Mouse (Mus musculus) heart, embryonic 13.5 days (tissue): ENCODE measurements around the gene Sgms1. TPM values are rescaled to one million over a fixed set of nuclear protein-coding genes. Genes with fewer than 3 reads are reported as not detected.

Experiments used
- ATAC-seq: fragments of 200-750 bp; cut with Nextera tagmentation; 2 replicates; pipeline ENCODE4 v1.8.0; 2017; ENCODE audit warnings: moderate TSS enrichment; ENCODE audit not compliant: insufficient number of reproducible peaks, low FRiP score, low TSS enrichment; ENCODE audit errors: extremely low read depth
- H3K27ac ChIP-seq: fragments of 300-500 bp; sonication (generic); replicated peaks from 2 replicates; pipeline ENCODE4 v1.5.1; 2015; ENCODE audit warnings: moderate library complexity, mild to moderate bottlenecking, inconsistent platforms
- H3K27me3 ChIP-seq: fragments of 300-500 bp; sonication (generic); replicated peaks from 2 replicates; pipeline ENCODE4 v1.6.1; 2015; ENCODE audit warnings: mild to moderate bottlenecking, inconsistent platforms
- H3K36me3 ChIP-seq: fragments of 300-500 bp; sonication (generic); 2 replicates; pipeline ENCODE4 v1.6.1; 2015; ENCODE audit warnings: mild to moderate bottlenecking, inconsistent platforms
- H3K4me1 ChIP-seq: fragments of 300-500 bp; sonication (generic); 2 replicates; pipeline ENCODE4 v1.6.1; 2015; ENCODE audit warnings: inconsistent platforms
- H3K4me2 ChIP-seq: fragments of 300-500 bp; sonication (generic); 2 replicates; pipeline ENCODE4 v1.6.1; 2015; ENCODE audit warnings: inconsistent platforms, mild to moderate bottlenecking, moderate library complexity
- H3K4me3 ChIP-seq: fragments of 300-500 bp; sonication (generic); 2 replicates; pipeline ENCODE4 v1.5.1; 2015; ENCODE audit warnings: moderate library complexity, mild to moderate bottlenecking, inconsistent platforms
- H3K9ac ChIP-seq: fragments of 300-500 bp; sonication (generic); 2 replicates; pipeline ENCODE4 v1.6.1; 2015; ENCODE audit warnings: inconsistent platforms, mild to moderate bottlenecking, moderate library complexity
- H3K9me3 ChIP-seq: fragments of 300-500 bp; sonication (generic); 2 replicates; pipeline ENCODE4 v1.6.1; 2016; ENCODE audit warnings: inconsistent platforms
- WGBS: fragments of 180-500 bp; shearing (Covaris S2); methylation state at CpG from one replicate; pipeline ENCODE4 v1.1.7; 2015; ENCODE audit warnings: mixed read lengths; 5-methylcytosine and 5-hydroxymethylcytosine counted together
- polyA plus RNA-seq: library from polyadenylated mRNA; unstranded; fragments of >200 nt; fragmentation: Nextera tagmentation; extraction: Ambion mirVana; gene quantifications from 2 replicates; pipeline ENCODE4 v1.2.1, GENCODE M21; 2015

Gene Sgms1
- polyA plus RNA-seq, 1 experiment from 2014 or later = 33.3 TPM

DNA sequence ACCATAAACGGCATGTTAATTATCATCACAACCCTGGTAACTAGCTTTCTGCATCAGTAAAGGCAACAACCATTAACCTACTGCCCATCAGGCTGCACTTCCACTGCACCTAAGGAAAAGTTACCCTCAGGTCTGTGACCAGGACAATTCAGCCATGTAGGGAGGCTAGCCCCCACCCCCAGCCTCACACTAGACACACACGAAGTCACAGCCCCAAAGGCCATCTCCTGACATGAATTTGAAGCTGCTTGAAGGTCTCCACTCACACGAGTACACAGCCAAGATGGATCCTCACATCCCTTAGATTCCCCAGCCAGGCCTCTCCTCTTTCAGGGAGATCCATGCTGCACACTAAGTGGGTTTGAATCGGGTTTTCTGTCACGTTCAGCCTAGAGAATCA, 42.0 kb downstream of the Sgms1 start:
- Histone ChIP-seq H3K27ac (peak overlapping the region; percentile 86), H3K4me3 (no peak overlapping the region), H3K9ac (no peak overlapping the region), H3K27me3 (no peaks in the 10 kb centered on the region), H3K36me3 (0 out of 2 replicates have a peak, but pooled peaks cover 8% of the 10 kb centered on the region), H3K9me3 (no peaks in the 10 kb centered on the region), H3K4me1 (peaks cover 82% of the 10 kb centered on the region), H3K4me2 (no peak overlapping the region)
- ATAC-seq = no peak
- 76% methylated on average over 5 of the region's 5 CpGs for WGBS

DNA sequence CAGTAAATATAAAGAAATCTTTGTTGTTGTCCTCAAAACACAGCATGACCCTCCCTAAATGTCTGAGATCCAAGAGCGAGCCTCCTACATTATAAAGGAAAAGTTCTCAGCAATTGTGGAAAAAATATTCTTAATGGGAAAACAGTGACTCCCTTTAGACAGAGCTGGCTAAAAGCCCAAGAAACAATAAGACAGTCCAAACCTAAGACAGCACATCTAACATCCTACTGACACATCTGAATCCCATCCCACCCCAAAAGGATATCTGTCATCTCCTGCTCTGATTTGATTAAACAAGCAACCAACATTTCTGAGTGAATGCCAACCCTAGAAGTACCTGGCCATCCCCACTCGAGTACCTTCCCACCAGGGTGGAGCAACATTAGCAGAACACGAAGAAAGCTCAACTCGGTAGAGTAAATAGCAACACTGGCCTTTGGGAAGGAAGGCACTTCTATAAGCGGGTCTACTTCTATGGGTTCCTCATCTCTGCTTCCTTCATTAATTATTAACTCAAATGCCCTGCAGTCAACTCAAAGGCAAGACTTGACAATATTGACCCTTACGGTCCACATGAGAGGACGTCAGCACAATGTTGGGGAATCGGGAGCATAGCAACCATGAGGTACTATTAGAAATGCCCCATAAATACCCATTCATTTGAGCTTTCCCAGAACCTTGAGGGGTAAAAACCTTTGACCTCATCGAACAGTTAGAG, 42.7 kb downstream of the Sgms1 start:
- peaks cover 89% of the 10 kb centered on the region for H3K4me1 ChIP-seq
- H3K27me3 ChIP-seq = no peaks in the 10 kb centered on the region
- ATAC-seq = no peak
- peak overlapping the region; percentile 37 for H3K4me2 ChIP-seq
- WGBS = 71% methylated on average over 9 of the region's 9 CpGs
- no peaks in the 10 kb centered on the region for H3K9me3 ChIP-seq
- peak overlapping the region; percentile 86 for H3K27ac ChIP-seq
- H3K9ac ChIP-seq = no peak overlapping the region; the same call in 1 of the 2 replicates
- H3K36me3 ChIP-seq = 0 out of 2 replicates have a peak, but pooled peaks cover 8% of the 10 kb centered on the region
- H3K4me3 ChIP-seq = no peak overlapping the region

DNA sequence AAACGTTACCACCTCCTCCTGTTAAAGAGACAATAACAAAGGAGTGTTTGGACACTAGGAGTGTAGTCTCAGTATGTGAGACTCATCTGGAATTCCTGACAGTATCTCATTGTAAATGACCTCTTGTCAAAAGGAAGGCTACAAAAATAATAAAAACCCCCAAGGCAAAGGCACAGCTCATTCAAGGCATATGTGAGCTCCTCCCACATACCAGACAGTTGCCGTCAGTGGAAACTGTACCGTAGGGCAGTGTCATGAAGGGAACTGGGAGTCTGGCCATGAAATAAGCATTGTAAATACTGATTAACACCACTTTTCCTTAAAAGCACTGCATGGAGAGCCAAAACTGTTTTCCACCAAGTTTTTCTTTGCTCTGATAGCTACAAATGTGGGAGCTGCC, 43.3 kb downstream of the Sgms1 start:
- no peaks in the 10 kb centered on the region for H3K27me3 ChIP-seq
- H3K4me1 ChIP-seq = peaks cover 95% of the 10 kb centered on the region
- WGBS = 6% methylated on average over 3 of the region's 3 CpGs
- peak overlapping the region; percentile 86 for H3K27ac ChIP-seq
- no peak overlapping the region for H3K4me3 ChIP-seq
- no peaks in the 10 kb centered on the region for H3K9me3 ChIP-seq
- H3K4me2 ChIP-seq = peak overlapping the region; percentile 37
- peak; percentile 79; the same call in 1 of the 2 replicates for ATAC-seq
- no peak overlapping the region; the same call in 1 of the 2 replicates for H3K9ac ChIP-seq
- 0 out of 2 replicates have a peak, but pooled peaks cover 7% of the 10 kb centered on the region for H3K36me3 ChIP-seq

DNA sequence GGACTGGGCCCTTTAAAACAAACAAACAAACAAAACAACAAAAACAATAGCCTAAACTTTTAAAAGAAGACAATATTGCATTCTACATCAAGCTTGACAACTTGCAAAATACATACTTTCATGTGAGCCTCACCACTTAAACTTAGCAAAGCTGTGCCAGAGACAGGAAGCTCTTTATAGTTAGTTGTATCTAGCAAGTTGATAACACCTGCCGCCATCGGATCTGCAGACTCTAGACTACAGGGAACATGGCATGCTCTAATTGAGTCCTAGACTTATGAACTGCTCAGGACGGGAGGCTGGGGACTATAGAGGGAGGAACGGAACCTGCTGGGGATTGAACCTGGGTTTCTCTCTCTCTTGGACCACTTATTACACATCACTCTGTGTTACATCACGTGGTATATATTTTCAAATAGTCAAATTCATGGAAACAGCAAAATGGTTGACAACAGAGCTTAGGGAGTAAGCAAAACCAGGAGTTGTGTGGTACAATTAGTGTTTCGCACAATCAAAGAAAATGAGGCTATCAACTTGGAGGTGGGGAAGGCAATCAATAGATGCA, 44.3 kb downstream of the Sgms1 start:
- 57% methylated on average over 6 of the region's 6 CpGs for WGBS
- H3K4me1 ChIP-seq = peaks cover 99% of the 10 kb centered on the region
- H3K27me3 ChIP-seq = no peaks in the 10 kb centered on the region
- no peak overlapping the region for H3K4me3 ChIP-seq
- 0 out of 2 replicates have a peak, but pooled peaks cover 6% of the 10 kb centered on the region for H3K36me3 ChIP-seq
- H3K9me3 ChIP-seq = no peaks in the 10 kb centered on the region
- H3K27ac ChIP-seq = peak overlapping the region; percentile 86
- peak overlapping the region; percentile 37; the same call in 1 of the 2 replicates for H3K4me2 ChIP-seq
- ATAC-seq = no peak
- H3K9ac ChIP-seq = no peak overlapping the region

DNA sequence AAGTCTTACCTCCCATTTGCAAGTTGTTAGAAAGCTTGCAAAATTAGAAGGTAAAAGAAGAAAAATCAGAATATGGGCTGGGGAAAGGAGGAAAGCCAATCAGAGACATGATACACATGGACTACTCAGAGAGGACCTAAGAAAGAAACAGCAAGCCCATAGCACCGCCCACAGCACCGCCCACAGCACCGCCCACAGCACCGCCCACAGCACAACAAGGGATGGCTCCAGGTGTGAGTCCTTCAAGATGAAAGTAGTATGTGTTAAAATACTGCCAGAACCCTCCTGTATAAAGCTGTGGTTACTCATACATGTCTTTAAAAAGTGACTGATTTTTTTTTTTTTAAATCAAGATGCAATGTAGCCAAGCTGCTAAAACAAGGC, 44.8 kb downstream of the Sgms1 start:
- Histone ChIP-seq H3K4me3 (no peak overlapping the region), H3K36me3 (0 out of 2 replicates have a peak, but pooled peaks cover 6% of the 10 kb centered on the region), H3K4me2 (peak overlapping the region; percentile 60), H3K27ac (peak overlapping the region; percentile 86), H3K9ac (no peak overlapping the region), H3K27me3 (no peaks in the 10 kb centered on the region), H3K4me1 (peaks cover 99% of the 10 kb centered on the region), H3K9me3 (no peaks in the 10 kb centered on the region)
- no peak for ATAC-seq
- 25% methylated on average over 4 of the region's 4 CpGs for WGBS

DNA sequence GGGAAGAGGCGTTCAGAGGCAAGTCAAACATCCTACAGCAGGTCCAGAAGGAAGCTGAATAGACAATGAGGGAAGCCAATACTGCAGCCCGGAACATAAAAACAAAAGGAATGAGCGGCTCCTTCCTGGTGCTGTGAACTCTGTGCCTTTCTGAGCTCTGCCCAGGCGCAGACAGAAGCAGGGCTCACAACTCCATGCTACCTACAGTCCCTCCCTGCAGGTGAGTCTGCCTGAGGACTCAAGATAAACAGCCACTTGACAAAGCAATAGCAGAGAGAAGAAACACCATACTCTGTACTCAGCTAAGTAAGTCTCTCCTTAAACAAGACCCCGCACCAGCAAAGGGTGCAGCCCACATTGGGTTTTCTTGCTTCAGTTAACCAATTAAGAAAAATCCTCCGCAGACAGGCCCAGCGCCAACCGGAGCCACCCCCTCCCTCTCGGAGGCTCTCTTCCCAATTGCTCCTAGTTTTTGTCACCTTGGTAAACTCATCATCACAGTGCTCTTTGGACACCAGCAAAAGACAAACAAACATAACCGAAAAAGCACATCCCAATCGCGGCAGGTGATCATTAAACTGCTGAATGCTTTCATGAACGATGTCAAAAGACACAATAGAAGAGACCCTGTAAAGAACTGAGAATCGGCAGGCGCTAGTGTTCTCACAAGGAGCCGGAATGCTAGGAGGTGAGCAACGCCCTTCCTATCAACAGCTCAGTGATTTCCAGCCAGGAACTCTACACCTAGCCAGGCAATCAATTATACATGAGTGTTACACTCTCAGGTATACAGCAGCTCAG, 45.4 kb downstream of the Sgms1 start:
- WGBS = 18% methylated on average over 17 of the region's 17 CpGs
- Histone ChIP-seq H3K4me2 (peak overlapping the region; percentile 60), H3K27ac (peak overlapping the region; percentile 86), H3K9ac (peak overlapping the region; percentile 71), H3K9me3 (no peaks in the 10 kb centered on the region), H3K4me3 (peak overlapping the region; percentile 22), H3K27me3 (no peaks in the 10 kb centered on the region), H3K36me3 (0 out of 2 replicates have a peak, but pooled peaks cover 6% of the 10 kb centered on the region), H3K4me1 (peaks cover 99% of the 10 kb centered on the region)
- ATAC-seq = no peak

DNA sequence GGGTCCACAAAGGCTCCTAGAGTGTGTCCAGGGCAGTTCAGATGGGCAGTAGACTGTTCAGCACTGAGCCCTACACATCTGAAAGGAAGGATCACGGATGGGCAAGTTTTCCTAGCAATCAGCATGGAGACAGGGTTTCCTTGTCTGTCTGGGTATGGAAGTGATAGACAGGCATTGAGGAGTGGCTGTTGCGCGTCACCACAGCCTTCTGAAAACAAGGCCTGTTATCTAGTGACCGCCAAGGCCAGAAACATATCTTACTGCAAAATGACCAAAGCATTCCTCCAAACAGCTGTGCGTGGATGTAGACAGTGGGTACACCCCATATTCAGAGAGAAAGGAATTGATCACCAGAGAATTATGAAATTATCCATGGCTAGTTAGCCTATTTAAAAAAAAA, 47.1 kb downstream of the Sgms1 start:
- peak overlapping the region; percentile 45 for H3K4me2 ChIP-seq
- peak overlapping the region; percentile 51; the same call in 1 of the 2 replicates for H3K9ac ChIP-seq
- no peak overlapping the region for H3K4me3 ChIP-seq
- 17% methylated on average over 5 of the region's 5 CpGs for WGBS
- H3K27ac ChIP-seq = peak overlapping the region; percentile 80
- no peaks in the 10 kb centered on the region for H3K36me3 ChIP-seq
- H3K9me3 ChIP-seq = no peaks in the 10 kb centered on the region
- ATAC-seq = no peak
- peaks cover 97% of the 10 kb centered on the region for H3K4me1 ChIP-seq
- H3K27me3 ChIP-seq = no peaks in the 10 kb centered on the region

DNA sequence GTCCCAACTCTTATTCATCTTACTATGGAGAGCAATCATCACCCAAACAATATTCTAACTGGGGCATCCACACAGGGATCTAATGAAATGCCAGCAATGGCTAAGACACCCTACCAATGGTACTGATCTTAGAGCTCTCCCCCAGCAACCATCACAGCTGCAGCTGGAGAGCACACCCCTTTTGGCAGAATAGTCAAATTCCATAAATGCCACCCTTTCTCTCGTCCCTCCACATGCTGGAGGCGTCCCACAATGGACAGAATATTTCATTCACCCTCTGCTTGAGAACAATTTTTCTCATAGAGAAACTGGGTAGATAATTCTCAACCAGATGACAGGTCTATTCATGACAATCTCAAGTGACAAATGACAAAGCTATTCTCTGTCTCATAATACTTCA, 48.4 kb downstream of the Sgms1 start:
- 31% methylated on average over 2 of the region's 2 CpGs for WGBS
- Histone ChIP-seq H3K4me1 (peaks cover 92% of the 10 kb centered on the region), H3K4me2 (peak overlapping the region; percentile 45), H3K27me3 (no peaks in the 10 kb centered on the region), H3K4me3 (no peak overlapping the region), H3K9ac (no peak overlapping the region), H3K9me3 (no peaks in the 10 kb centered on the region), H3K27ac (peak overlapping the region; percentile 80), H3K36me3 (no peaks in the 10 kb centered on the region)
- no peak; the same call in 1 of the 2 replicates for ATAC-seq

DNA sequence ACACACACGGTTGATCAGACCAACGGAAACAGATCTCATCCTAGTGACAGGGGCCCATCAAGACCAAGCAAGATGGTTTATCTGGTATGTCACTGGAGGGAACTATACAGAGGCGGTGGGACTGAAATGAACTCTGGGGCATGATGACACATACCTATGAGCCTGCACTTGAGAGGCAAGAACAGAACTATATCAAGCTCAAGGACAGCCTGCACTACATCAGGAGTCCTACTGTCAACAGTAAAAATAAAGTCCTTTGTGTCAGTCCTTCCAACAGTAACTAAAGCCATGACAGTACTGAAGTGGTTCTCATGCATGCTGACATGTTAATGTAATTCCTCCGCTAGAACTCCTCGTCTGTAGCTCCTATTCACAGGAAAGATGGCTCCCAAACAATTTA, 49.3 kb downstream of the Sgms1 start:
- no peaks in the 10 kb centered on the region for H3K9me3 ChIP-seq
- 43% methylated on average over 5 of the region's 5 CpGs for WGBS
- peaks cover 91% of the 10 kb centered on the region for H3K4me1 ChIP-seq
- H3K4me2 ChIP-seq = 0 out of 2 replicates have a peak overlapping the region, but pooled peaks have one; percentile 1
- no peak for ATAC-seq
- no peak overlapping the region for H3K4me3 ChIP-seq
- H3K27ac ChIP-seq = peak overlapping the region; percentile 80
- H3K9ac ChIP-seq = no peak overlapping the region
- H3K27me3 ChIP-seq = no peaks in the 10 kb centered on the region
- no peaks in the 10 kb centered on the region for H3K36me3 ChIP-seq

DNA sequence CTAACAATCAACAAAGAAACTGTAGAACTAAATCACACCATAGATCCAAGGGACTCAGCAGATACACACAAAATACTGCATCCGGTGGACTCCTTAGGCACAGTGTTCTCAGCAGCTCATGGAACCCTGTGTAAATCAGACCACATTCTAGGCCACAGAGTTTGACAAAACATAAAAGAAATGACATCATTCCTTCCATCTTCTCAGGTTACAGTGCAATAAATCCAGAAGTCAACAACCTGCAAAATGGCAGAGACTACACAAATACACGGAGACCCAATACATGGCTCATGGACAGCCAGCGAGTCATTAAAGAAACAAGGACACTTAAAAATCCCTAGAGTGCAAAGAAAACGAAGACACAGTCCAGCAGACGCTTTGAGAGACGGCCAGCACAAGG, 51.8 kb downstream of the Sgms1 start:
- Histone ChIP-seq H3K36me3 (no peaks in the 10 kb centered on the region), H3K4me1 (peaks cover 79% of the 10 kb centered on the region), H3K9me3 (no peaks in the 10 kb centered on the region), H3K4me2 (no peak overlapping the region), H3K27me3 (no peaks in the 10 kb centered on the region), H3K4me3 (no peak overlapping the region), H3K27ac (peak overlapping the region; percentile 50), H3K9ac (no peak overlapping the region)
- no peak for ATAC-seq
- 53% methylated on average over 6 of the region's 6 CpGs for WGBS

DNA sequence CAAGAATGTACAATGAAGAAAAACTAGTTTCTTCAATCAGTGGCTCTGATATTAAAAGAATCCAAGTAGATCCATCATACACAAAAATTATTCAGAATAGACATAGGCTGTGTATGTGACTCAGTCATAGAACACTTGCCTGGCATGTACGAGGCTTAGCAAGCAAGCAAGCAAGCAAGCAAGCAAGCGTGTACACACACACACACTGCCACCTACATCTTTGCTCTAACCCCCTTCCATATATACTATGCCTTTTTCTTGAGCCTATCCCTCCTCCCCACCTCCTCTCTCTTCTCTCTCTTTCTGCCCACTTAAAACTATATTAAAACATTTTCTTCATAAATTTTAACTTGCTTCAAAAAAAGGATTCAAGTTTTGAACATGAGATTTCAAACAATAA, 54.8 kb downstream of the Sgms1 start:
- Histone ChIP-seq H3K27me3 (no peaks in the 10 kb centered on the region), H3K9ac (no peak overlapping the region), H3K27ac (no peak overlapping the region), H3K4me1 (peaks cover 63% of the 10 kb centered on the region), H3K4me2 (no peak overlapping the region), H3K36me3 (no peaks in the 10 kb centered on the region), H3K4me3 (no peak overlapping the region), H3K9me3 (no peaks in the 10 kb centered on the region)
- 93% methylated on average over 2 of the region's 2 CpGs for WGBS
- no peak for ATAC-seq
